Mouse (Mus musculus): ENCODE data around the gene Gm42420.
A peak's percentile ranks its signal among the peaks of the same experiment; 100 is the strongest.

Gm42420 gene

DNA sequence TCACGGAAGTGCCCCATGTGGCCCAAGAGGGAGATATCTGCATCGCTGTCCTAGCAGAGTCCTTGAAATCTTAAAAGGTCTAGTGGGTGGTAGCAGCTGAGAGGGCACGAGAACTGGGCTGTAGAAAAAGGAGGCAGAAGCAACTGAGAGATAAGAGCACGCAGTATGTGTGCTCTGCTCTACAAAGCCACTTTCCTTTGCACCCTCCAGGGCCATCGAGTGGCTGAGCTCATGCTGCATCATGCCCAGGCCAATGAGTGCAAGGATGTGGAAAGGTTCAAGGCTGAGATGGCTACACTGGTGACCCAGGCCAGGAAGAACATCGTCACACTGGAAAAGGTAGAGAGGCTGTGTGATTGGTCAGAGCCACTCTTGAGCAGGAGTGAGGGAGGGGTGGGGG, at the start of gene Gm42420:
Gm42420 (plus strand) TSS at position 237 of the 400 bp plus-strand sequence.
- no peak for DNase-seq (ENCODE audit: extremely low read depth, low read depth)

DNA sequence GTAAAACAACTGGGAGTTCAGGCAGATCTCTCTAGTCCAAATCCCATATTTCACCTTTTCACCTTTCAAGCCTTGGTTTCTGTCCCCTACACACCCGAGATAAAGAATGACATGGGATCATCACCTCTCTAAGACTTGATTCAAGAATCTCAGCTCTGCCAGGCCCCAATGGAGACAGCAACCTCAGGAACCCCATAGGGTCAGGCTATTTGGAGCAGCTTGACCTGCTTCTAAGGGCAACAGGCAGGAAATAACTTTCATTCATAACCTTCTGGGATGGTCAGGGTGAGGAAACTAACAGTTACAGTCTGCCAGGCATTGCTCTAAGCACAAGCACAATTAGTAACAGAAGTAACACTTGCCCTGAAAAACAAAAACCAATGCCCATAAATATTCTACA, 48.9 kb upstream of the Gm42420 start:
- DNase-seq (ENCODE audit: extremely low read depth, low read depth), result no peak

DNA sequence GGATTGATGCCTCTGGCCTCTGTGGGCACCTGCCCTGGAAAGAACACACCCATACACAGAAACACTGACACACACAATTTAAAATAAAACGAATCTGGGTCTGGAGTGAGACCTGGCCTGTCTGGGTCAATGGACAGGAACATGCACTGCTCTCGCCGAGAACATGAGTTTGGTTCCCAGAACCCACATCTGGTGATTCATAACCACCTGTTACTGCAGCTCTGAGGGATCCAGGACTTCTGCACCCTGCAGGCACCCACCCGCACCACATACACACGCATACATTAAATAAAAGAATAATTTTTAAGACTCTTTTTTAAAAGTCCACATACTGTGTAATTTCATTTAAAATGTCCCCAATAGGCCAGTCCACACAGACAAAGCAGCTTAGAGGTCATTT, 48.3 kb upstream of the Gm42420 start:
- no peak for DNase-seq (ENCODE audit: extremely low read depth, low read depth)

DNA sequence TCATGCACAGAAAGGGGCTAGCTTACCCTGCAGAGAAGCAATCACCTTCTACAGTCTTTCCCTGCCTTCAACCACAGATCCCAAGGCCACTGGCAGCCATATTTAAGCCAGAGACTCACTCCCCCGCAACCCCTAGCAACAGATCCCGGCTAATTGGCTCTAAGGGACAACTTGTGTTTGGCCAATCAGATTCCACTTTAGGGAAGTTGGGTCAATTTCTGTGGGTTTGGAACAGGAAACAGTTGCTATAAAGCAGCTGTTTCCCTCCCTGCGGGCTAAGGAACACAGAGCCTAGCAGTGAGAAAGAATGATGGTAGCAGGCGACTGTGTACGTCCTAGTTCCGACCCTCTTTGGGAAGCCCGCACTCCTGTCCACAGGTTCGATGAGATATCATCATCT, 47.3 kb upstream of the Gm42420 start:
- DNase-seq (ENCODE audit: extremely low read depth, low read depth), result no peak

DNA sequence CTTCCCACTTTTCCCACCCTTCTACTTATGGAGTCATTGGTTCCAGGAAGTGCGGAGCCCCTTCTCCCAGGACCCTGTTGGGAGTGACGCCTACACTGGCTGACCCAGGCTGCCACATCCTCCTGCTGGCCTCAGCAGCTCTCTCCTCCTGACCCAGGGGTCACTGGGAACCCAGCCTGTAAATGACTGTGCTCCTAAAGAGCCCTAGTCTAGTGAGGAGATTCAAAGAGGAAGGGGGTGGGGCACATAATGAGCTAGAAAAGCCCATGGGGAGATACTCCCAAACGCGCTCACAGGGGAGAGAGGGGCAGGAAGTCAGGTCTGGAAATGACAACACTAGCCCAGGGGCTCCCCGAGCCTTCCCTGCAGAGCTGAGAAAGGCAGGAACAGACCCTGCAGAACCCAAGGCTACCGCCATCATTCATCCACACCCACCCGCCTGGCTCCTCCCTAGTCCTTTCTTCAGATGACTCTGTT, 45.8 kb upstream of the Gm42420 start:
- no peak for DNase-seq (ENCODE audit: extremely low read depth, low read depth)

DNA sequence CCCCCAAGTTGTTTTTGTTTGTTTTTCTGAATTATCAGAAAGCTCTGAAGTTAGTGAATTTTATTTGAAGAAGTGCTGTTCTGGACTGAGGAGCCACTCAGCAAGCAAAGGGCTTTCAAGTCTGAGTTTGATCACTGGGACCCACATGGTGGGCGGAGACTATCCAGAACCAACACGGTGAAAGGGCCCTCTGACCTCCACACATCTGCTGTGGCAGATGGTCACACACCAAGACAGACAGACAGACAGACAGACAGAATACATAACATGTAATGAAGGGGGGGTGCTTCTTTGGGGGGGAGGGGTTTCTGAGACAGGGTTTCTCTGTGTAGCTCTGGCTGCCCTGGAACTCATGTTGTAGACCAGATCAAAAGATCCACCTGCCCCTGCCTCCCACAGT, 45.0 kb upstream of the Gm42420 start:
- DNase-seq (ENCODE audit: extremely low read depth, low read depth), result no peak

DNA sequence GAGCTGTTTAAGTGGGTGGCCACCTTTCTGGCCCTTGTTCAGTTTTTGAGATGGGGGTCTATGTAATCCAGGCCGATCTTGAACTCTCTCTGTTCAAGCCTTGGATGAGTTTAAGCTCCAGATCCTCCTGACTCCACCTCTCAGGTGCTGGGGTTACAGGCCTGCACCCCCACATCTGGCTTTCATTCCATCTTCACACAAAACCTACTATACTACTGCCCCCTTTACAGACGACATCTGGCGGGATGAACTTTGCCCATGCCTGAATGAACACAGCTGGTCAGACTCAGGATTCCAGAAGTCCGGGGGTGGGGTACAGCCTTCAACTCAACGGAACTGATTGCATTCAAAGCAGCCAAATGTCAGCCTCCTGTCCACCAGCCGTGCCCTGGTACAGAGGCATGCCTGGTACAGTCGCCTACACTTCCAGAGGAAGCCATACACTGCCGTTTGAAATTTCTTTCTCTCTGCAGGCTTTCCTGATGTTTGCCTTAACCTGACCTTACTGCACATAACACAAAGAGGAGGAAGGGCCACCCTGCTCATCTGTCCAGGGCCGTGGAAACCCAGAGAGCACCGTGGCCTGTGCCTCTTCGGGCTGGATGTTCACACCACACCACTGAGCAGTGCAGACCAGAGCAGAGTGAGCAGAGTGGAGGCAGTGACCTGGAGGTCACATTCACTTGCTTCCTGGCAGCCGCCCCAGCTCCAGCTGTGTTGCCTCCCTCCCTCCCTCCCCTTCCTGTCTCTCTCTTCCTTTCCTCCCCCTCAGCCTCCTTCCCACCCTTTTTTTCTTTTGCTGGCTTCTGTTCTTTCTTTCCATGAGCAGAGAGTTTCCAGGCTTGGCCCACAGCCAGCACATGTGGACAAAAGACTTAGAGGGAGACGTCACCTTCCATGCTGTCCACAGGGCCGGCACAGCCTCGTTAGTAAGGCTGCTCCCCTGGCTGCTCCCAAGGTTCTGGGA, 42.6 kb upstream of the Gm42420 start:
- DNase-seq (ENCODE audit: extremely low read depth, low read depth), result no peak

DNA sequence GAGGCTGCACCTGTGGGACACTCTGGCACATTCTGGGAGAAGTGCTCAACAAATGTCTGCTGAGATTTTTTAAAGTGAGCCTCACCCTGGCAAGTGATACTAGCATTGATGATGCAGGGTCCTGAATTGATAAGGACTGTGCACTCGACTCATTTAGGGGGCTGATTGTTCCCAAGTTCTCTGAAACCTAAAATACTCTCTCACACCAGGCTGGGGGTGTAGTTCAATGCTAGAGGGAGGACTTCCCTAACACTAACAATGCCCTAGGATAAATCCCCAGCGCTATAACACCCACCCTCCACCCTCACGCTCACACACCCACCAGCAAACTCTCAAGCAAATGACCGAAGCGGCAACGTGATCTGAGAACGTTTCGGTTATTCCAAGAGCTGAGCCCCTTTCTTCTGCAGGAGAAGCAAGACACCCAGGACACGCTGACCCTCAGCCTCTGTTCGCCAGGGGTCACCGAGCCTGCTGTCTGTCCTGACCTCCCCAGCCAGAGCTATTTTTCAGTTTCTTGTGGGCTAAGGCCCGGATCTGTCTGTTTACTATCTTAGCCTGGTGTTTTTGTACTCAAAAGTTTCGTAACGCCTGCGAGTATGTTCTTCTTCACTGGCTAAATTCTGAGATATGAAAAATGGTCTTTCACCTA, 41.7 kb upstream of the Gm42420 start:
- no peak for DNase-seq (ENCODE audit: extremely low read depth, low read depth)

DNA sequence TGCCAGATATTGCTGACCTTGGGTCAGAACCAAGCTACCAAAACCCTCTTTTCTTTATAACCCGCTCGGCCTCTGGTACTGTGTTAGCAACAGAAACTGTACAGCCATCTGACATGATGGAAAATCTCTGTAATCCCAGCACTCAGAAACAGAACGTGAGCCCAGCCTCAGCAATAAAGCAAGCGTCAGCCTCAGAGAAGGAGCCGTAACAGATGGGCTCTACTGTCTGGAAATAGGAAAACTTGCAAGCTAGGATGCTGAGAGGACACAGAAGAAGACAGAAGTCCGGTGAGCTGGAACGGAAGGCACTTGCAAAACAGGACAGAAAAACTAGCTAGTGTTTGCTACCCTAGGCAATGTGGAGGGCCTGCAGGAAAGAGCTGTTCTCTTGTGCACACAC, 40.1 kb upstream of the Gm42420 start:
- no peak for DNase-seq (ENCODE audit: extremely low read depth, low read depth)

DNA sequence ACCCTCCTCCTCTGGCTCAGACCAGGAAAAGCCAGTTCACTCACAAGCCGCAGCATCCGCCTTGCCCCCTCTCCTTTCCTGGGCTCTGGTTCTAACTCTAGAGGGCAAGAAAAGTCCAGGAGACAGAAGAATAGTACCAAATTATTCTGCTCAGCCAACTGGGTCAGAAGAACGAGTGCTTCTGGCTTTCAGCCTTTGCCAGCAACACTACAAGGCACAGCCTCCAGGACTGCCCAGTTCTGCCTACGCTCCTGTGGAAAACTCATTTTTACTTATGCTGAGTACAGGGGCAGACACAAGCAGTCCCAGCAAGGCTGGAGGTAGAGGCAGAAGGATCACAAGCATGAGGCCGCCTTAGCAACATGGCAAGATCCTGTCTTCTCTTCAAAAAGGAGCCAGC, 37.5 kb upstream of the Gm42420 start:
- no peak for DNase-seq (ENCODE audit: extremely low read depth, low read depth)

DNA sequence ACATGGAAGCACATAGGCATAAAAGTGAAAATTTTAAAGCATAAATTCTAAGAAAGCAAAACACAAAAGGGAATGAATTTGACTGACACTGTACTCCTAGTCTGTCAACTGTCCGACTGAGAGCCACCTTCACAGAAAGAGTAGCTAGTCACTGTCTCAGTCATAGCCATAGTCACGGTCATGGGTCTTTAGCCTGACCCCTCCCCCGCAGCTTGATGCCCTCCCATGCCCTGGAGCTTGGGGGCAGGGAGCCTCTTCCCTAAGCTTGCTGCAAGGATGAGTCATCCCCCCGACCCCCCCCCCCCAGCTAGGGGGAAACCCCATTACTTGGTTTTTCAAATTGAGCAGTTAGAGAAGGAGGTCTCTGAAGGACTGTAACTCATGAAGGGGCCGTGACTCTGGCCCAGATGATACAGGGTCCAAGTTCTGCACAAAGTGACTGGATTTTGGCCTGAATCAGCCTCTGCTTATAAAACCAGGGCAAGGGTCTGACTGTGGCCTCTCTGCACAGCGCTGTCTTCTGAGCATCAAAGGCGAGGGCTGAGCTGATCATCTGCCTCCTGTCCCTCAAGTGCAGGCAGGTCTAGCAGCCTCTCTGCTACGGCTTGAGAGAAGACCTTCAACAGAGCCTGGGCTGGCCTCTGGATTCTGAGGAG, 33.4 kb upstream of the Gm42420 start:
- DNase-seq (ENCODE audit: extremely low read depth, low read depth), result no peak

DNA sequence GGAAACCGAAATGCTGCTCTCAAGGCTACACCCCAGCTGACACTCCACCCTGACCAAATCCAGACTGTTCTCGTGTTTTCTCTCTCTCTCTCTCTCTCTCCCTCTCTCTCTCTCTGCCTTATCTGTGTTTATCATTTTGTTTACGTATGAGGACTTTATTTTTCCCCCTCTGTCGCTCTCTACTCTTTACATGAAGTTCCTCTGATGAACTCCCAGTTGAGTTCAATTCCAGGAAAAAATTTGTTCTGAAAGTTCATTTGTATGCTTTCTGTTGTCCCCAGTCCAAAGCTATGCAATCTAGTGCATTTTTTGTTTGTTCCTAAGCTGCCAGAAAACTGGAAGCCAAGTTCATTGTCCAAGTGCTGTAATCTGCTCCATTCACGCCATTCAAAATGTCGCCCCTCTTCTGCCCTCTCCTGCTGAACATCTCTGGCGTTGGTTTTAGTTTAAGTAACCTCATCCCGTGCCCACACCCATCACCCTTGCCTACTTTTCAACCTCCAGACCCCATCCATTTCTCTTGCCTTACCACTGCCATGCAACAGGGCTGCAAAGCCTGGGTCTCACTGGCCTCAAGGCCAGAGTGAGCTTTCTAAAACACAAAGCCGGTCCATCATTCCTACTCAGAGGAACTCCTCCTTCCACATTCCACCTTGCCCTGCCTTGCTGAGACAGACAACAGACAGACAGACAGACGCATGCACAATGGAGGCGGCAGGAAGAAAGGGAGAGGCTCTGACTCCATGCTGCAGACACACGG, 30.5 kb upstream of the Gm42420 start:
- DNase-seq (ENCODE audit: extremely low read depth, low read depth), result no peak

DNA sequence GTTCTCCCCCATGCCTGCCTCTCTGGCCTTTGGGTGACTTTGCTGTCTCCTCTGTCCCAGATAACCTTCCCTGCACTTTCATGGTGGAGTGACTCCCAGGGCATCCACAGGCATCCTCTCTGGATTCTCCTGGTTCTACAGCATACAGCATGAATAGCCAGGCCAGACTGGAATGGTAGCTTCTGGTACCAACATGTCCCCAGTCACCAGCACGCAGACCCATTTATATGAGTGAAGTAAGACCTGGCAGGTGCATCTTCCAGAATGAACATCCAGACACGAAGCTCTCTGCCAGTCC, 30.0 kb upstream of the Gm42420 start:
- DNase-seq (ENCODE audit: extremely low read depth, low read depth), result no peak

DNA sequence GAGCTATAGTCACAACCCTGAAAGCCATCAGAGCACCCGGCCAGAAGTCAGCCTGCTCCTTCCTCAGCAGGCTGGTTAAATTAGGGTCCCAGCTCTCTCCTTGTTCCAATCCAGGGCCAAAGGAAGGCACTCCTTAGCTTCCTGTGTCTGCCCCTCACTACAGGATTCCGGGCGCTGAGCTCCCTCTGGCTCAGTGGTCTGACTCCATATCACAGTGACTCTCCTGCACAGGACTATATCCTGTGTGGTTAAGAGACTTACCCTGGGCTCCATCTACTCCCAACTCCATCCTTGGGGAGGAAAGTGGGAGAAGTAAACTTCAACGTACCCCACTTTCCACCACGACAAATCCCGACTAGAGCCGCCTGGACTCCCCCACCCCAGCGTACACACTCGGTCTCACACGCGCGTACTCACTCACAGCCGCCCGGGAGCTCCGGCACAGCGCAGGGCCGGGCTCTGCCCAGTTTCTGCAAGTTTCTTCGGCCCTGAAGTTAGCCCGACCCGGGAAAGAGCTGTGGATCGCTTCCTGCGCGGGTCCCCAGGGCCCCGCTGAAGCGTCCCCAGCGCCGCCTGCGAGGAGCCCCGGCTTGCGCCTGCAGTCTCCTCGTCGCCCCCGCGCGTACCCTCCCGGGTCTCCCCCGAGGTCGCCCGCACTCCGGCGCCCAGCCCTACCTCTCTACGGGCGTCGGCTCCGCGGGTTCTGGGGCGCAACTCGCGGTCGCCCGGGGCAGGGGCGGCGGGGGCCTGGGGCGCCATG, 28.5 kb upstream of the Gm42420 start:
- no peak for DNase-seq (ENCODE audit: extremely low read depth, low read depth)

DNA sequence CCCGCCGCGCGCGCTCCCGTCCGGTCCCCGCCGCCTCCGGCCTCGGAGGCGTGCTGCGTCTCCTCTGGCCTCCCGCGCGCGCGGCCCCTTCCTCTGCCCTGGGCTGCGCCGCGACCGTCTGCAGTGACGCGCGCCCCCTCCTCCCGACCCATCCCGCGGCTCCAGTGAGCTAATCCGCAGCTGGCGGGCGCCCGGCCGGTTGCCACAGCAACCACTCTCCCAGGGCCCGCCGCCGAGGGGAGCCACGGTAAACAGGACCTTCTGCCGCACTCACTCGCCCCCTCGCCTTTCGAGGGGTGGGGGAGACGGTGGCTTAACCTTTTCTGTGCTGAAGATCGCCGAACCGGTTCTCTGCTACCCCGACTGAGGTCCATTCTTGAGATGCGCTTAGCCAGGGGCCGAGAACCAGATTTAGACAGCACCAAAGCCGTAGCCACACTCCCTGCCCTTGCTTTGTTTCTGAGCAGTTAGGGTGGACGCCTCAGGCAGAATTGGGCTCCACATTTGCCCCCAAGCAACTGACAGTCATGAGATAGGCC, 27.8 kb upstream of the Gm42420 start, which contains the start of gene Dennd2a:
Dennd2a (minus strand) TSS at position 145 of the 539 bp plus-strand sequence.
- DNase-seq (ENCODE audit: extremely low read depth, low read depth), result no peak

DNA sequence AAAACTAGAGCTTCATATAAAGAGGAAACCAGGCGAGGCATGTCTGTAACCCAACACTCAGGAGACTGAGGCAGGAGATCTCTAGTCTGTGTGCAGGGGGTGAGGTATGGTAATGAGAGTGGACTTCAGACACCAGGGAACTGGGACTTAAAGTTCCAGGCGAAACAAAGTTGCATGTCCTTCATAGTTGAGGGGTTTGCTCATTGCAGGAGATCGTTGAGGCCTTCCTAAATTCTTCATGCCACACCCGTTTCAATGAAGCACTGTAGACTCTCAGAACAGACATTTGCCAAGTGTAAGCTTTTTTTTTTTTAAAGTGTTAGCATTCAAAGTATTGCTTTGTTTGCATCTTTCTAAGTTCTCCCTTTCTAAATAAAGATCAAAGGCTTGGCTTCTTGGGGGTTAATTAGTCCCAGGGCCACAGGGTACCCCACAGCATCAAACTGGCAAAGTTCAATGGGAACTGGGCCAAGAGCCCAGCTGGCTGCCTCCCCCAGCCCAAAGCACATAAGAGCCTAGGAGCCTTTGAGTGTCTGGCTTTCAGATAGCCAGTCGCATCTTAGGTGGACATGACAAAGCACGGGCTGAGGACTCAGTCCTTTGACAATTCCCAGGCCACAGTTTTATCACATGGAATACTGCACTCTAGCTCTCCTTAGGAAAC, 26.1 kb upstream of the Gm42420 start:
- no peak for DNase-seq (ENCODE audit: extremely low read depth, low read depth)

DNA sequence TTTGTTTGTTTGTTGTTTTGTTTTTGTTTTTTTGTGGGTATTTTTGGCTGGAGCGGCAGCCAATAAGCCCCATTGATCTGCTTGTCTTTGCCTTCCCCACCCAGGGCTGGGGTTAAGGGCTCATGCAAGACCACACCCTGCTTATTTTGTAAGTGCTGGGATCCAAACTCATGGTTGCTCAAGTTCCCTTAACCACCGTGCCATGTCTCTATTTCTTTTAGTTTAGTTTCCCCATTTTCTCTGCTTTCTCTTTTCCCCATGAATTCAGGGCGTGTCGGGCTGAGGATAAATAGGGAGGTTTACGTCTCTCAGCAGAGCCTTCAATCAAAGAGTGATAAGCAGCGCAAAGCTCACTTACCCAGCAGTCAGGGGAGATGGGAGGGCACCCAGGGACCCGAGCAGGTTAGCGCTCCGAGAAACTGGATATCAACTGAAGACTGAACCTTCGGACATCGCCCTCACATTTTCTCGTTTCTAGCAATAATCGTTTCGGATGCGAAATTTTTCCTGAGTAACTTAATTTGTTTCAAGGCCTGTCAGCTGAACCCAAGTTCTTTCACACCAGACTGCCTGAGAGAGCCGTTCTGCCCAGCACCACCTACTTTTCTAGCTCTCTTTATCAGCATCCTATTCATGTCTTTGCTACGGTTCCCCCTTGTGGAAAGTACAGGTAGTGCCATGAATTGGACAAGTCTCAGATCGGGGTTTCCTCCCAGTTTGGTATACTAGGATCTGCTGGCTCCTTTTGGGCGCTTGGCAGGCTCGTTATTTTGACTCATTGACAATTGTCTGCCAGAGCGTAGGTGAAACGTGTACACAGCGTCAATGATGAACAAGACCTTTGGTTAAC, 23.2 kb upstream of the Gm42420 start:
- peak; percentile 92 for DNase-seq (ENCODE audit: extremely low read depth, low read depth)

DNA sequence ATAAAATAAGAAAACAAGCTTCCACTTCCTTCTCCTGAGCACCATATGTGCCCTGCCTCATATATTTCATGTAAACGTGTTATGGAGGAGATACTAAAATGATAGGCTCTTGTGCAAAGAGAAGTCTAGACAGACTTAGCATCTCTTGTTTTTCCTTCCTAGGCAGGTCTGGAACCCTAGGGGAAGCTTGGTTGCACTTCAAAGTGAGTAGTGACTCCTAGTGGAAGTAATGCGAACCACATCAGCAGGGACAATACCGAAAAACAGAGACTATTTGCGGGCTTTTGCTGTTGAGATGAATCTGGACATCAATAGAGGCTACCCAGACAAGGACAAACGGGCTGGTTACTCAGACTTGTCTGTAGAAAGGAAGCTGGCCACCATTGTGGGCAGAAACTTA, 18.0 kb upstream of the Gm42420 start:
- peak; percentile 41 for DNase-seq (ENCODE audit: extremely low read depth, low read depth)

DNA sequence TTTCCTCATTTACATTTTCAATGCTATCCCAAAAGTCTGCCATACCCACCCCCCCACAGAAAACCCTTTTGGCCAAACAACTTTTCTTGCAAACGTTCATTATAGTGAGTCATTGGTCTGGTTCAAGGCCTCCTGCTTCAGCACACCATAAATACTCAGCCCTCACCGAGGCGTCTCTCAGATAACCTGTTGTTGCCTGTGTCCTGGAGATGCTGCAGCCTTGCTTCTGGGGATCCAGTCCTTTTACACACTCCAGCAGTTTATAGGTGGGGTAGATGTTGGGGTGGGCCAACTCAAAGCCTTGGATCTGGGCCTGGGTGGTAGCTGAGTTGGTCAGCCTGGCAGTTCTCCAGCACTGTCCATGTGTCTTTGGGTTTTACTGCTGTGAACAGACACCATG, 15.1 kb upstream of the Gm42420 start:
- no peak for DNase-seq (ENCODE audit: extremely low read depth, low read depth)

Measured in MEL-GATA-1-ER (cell line).